Mouse (Mus musculus) CH12.LX (cell line): ENCODE results near the gene Tmem50a. TPM values are rescaled to one million over a fixed set of nuclear protein-coding genes. Genes with fewer than 3 reads are reported as not detected.

Source experiments
- DNase-seq: peaks from one replicate; pipeline ENCODE4 v3.0.0-alpha.2; 2013; ENCODE audit errors: extremely low read depth
- H3K27ac ChIP-seq: 2 replicates; pipeline ENCODE4 v1.5.1; 2012; ENCODE audit warnings: low read depth, mild to moderate bottlenecking, control low read depth, moderate library complexity; ENCODE audit not compliant: insufficient read depth
- H3K27me3 ChIP-seq: replicated peaks from 2 replicates; pipeline ENCODE3; 2012; ENCODE audit warnings: inconsistent platforms
- H3K36me3 ChIP-seq, 2 experiments: replicated peaks in 1 of 2; 2 replicates each; pipeline versions ENCODE3 to v1.6.1; 2012; ENCODE audit warnings: inconsistent platforms in 1 of 2, low read length in 1 of 2, mild to moderate bottlenecking in 1 of 2, mixed read lengths in 1 of 2, moderate library complexity in 1 of 2; ENCODE audit not compliant: control insufficient read depth in 1 of 2, insufficient read depth in 1 of 2
- H3K4me1 ChIP-seq, 2 experiments: 2 replicates each; pipeline ENCODE4 v1.6.1; 2012; ENCODE audit warnings: inconsistent platforms in 1 of 2, moderate library complexity in 1 of 2; ENCODE audit not compliant: insufficient read depth in 2 of 2, control insufficient read depth in 1 of 2
- H3K4me2 ChIP-seq: 2 replicates; pipeline ENCODE4 v1.6.1; 2012; ENCODE audit warnings: low read depth, mild to moderate bottlenecking, control low read depth; ENCODE audit not compliant: poor library complexity, insufficient read depth, severe bottlenecking
- H3K4me3 ChIP-seq, 3 experiments: fragments of 150-350 bp in 1 of 3; sonication (generic) in 1 of 3; replicated peaks in 1 of 3; 2 replicates each; pipeline versions ENCODE3 to v1.5.1; 2011 to 2012; ENCODE audit warnings: low read depth in 2 of 3, low read length in 2 of 3, mild to moderate bottlenecking in 2 of 3, moderate library complexity in 2 of 3, control low read depth in 1 of 3, improper control_type of control experiment in 1 of 3, inconsistent platforms in 1 of 3, mixed read lengths in 1 of 3; ENCODE audit not compliant: poor library complexity in 1 of 3
- H3K79me2 ChIP-seq: replicated peaks from 2 replicates; pipeline ENCODE4 v1.6.1; 2012; ENCODE audit warnings: mild to moderate bottlenecking, moderate library complexity; ENCODE audit not compliant: control insufficient read depth, poor library complexity, insufficient read depth, severe bottlenecking; ENCODE audit errors: extremely low read depth
- H3K9ac ChIP-seq: 2 replicates; pipeline ENCODE4 v1.6.1; 2012; ENCODE audit warnings: low read depth, mild to moderate bottlenecking, control low read depth, moderate library complexity; ENCODE audit not compliant: insufficient read depth
- H3K9me3 ChIP-seq: replicated peaks from 2 replicates; pipeline ENCODE3; 2012; ENCODE audit warnings: low read length, inconsistent platforms, mixed read lengths
- BHLHE40 ChIP-seq: IDR thresholded peaks from 2 replicates; pipeline ENCODE4 v1.6.1; 2011; ENCODE audit warnings: mild to moderate bottlenecking, low read depth, low read length, improper control_type of control experiment
- CHD1 ChIP-seq: IDR thresholded peaks from 2 replicates; pipeline ENCODE4 v1.6.1; 2012; ENCODE audit warnings: low read depth, low read length, improper control_type of control experiment, inconsistent platforms
- CTCF ChIP-seq, 2 experiments: IDR thresholded peaks in 1 of 2; conservative IDR thresholded peaks in 1 of 2; 2 replicates each; pipeline ENCODE4 v1.5.1; 2011 to 2012; ENCODE audit warnings: low read depth in 2 of 2, low read length in 2 of 2, improper control_type of control experiment in 1 of 2, inconsistent platforms in 1 of 2, mild to moderate bottlenecking in 1 of 2, moderate library complexity in 1 of 2
- E2F4 ChIP-seq: IDR thresholded peaks from 2 replicates; pipeline ENCODE4 v1.6.1; 2011; ENCODE audit warnings: low read depth, low read length, improper control_type of control experiment; ENCODE audit not compliant: insufficient replicate concordance
- ELF1 ChIP-seq: IDR thresholded peaks from 2 replicates; pipeline ENCODE4 v1.6.1; 2014; ENCODE audit warnings: low read depth, mild to moderate bottlenecking, inconsistent platforms, low read length, improper control_type of control experiment
- ETS1 ChIP-seq: conservative IDR thresholded peaks from 2 replicates; pipeline ENCODE4 v1.6.1; 2012; ENCODE audit warnings: low read depth, mild to moderate bottlenecking, inconsistent platforms, low read length, improper control_type of control experiment, moderate library complexity
- GABPA ChIP-seq: IDR thresholded peaks from 2 replicates; pipeline ENCODE4 v1.6.1; 2012; ENCODE audit warnings: low read depth, low read length, improper control_type of control experiment, inconsistent platforms; ENCODE audit not compliant: insufficient replicate concordance
- HCFC1 ChIP-seq: IDR thresholded peaks from 2 replicates; pipeline ENCODE4 v1.6.1; 2012; ENCODE audit warnings: low read depth, mild to moderate bottlenecking, inconsistent platforms, low read length, improper control_type of control experiment
- IRF4 ChIP-seq: IDR thresholded peaks from 2 replicates; pipeline ENCODE4 v1.6.1; 2014; ENCODE audit warnings: low read depth, mild to moderate bottlenecking, inconsistent platforms, low read length, improper control_type of control experiment
- KAT2A ChIP-seq: IDR thresholded peaks from 2 replicates; pipeline ENCODE4 v1.6.1; 2012; ENCODE audit warnings: low read length, improper control_type of control experiment, inconsistent platforms; ENCODE audit not compliant: insufficient replicate concordance
- MAZ ChIP-seq: IDR thresholded peaks from 2 replicates; pipeline ENCODE4 v1.6.1; 2012; ENCODE audit warnings: low read depth, mild to moderate bottlenecking, inconsistent platforms, low read length, improper control_type of control experiment, moderate library complexity
- MEF2A ChIP-seq: IDR thresholded peaks from 2 replicates; pipeline ENCODE4 v1.6.1; 2014; ENCODE audit warnings: low read depth, mild to moderate bottlenecking, inconsistent platforms, low read length, improper control_type of control experiment, borderline replicate concordance
- MYC ChIP-seq: IDR thresholded peaks from 2 replicates; pipeline ENCODE4 v1.6.1; 2011; ENCODE audit warnings: low read depth, mild to moderate bottlenecking, improper control_type of control experiment, low read length
- NELFE ChIP-seq: IDR thresholded peaks from 2 replicates; pipeline ENCODE4 v1.6.1; 2011; ENCODE audit warnings: low read depth, low read length, improper control_type of control experiment
- PAX5 ChIP-seq: IDR thresholded peaks from 2 replicates; pipeline ENCODE4 v1.6.1; 2012; ENCODE audit warnings: low read length, inconsistent platforms, mixed read lengths
- POLR2A ChIP-seq: IDR thresholded peaks from 2 replicates; pipeline ENCODE4 v1.6.1; 2011; ENCODE audit warnings: low read depth, mild to moderate bottlenecking, improper control_type of control experiment, low read length
- POLR2AphosphoS2 ChIP-seq: IDR thresholded peaks from 2 replicates; pipeline ENCODE4 v1.6.1; 2011; ENCODE audit warnings: low read depth, low read length, improper control_type of control experiment
- RAD21 ChIP-seq: IDR thresholded peaks from 2 replicates; pipeline ENCODE4 v1.6.1; 2011; ENCODE audit warnings: low read depth, mild to moderate bottlenecking, low read length, improper control_type of control experiment, moderate library complexity
- RCOR1 ChIP-seq: conservative IDR thresholded peaks from 2 replicates; pipeline ENCODE4 v1.6.1; 2012; ENCODE audit warnings: low read depth, mild to moderate bottlenecking, inconsistent platforms, low read length, improper control_type of control experiment
- SIN3A ChIP-seq: IDR thresholded peaks from 2 replicates; pipeline ENCODE4 v1.6.1; 2012; ENCODE audit warnings: low read length, improper control_type of control experiment, inconsistent platforms
- SMC3 ChIP-seq: IDR thresholded peaks from 2 replicates; pipeline ENCODE4 v1.6.1; 2011; ENCODE audit warnings: low read depth, low read length, improper control_type of control experiment
- USF2 ChIP-seq: conservative IDR thresholded peaks from 2 replicates; pipeline ENCODE4 v1.6.1; 2011; ENCODE audit warnings: low read depth, low read length, improper control_type of control experiment
- ZMIZ1 ChIP-seq: IDR thresholded peaks from 2 replicates; pipeline ENCODE4 v1.6.1; 2012; ENCODE audit warnings: low read depth, mild to moderate bottlenecking, inconsistent platforms, low read length, improper control_type of control experiment
- ZNF384 ChIP-seq: IDR thresholded peaks from 2 replicates; pipeline ENCODE4 v1.6.1; 2012; ENCODE audit warnings: low read depth, low read length, improper control_type of control experiment, inconsistent platforms
- dilution Hi-C: fragments of 300-500 bp; cut with MboI; formaldehyde crosslinking; loops from 2 replicates; pipeline ENCODE4 v1.14.3; 2020; ENCODE audit warnings: low sequenced_read_pairs; ENCODE audit not compliant: extremely low pct_unique_long_range_greater_than_20kb, extremely low pct_ligation_motif_present
- in situ Hi-C: fragments of 300-500 bp; cut with MboI; formaldehyde crosslinking; loops from 3 replicates; pipeline ENCODE4 v1.14.3; 2019; ENCODE audit warnings: low sequenced_read_pairs, low pct_ligation_motif_present, low pct_unique_long_range_greater_than_20kb, mixed read lengths
- polyA plus RNA-seq: library from polyadenylated mRNA; unstranded; fragments of >175 nt; gene quantifications from 2 replicates; pipeline ENCODE4 v1.2.1, GENCODE M21; 2012; ENCODE audit warnings: low read depth; ENCODE audit not compliant: insufficient read length
- total RNA-seq, 2 experiments: library from RNA; depleted of rRNA; stranded (reverse); fragments of 300-350 nt in 1 of 2; fragments of >200 nt in 1 of 2; gene quantifications; 2 replicates each; pipeline ENCODE4 v1.2.3; 2012 to 2014

Gene Tmem50a
- total and polyA plus RNA-seq, 3 experiments: 95.8 to 133 (median 131) TPM

DNA sequence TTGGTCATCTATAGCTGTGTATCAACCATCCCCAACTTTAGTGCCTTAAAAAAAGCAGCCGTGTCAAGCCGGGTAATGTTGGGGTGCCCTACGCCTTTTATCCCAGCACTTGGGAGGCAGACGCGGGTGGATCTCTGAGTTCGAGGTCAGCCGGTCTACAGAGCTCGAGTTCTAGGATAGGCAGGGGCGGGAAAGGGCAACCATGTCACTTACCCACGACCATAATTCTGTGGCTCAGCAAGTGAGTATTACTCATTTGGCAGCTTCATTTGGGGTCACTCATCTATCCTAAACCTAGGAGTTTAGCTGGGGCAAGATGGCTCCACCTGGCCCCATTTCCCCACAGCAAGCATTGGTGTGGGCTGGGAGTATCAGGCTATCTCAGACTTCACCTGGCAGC is 46.8 kb downstream of the Tmem50a start:
- H3K4me3 ChIP-seq: no peak overlapping the region
- no peaks in the 10 kb centered on the region for H3K36me3 ChIP-seq
- H3K4me2 ChIP-seq: no peak overlapping the region
- H3K79me2 ChIP-seq: no peaks in the 10 kb centered on the region
- no peak overlapping the region for H3K9ac ChIP-seq
- in situ Hi-C loops (no loop called here), dilution Hi-C loops (no loop called here)
- H3K4me1 ChIP-seq: peaks cover 0 to 18% of the 10 kb centered on the region in 2 experiments; a peak in 2 of 4 replicates
- H3K27me3 ChIP-seq: peaks cover 30% of the 10 kb centered on the region
- H3K9me3 ChIP-seq: no peaks in the 10 kb centered on the region
- H3K27ac ChIP-seq: no peak overlapping the region
- no peak for DNase-seq
- no peak for TF ChIP-seq RCOR1
- TF ChIP-seq HCFC1: no peak
- no peak for TF ChIP-seq RAD21
- TF ChIP-seq MAZ: no peak
- no peak for TF ChIP-seq USF2
- no peak for TF ChIP-seq POLR2A
- TF ChIP-seq ETS1: no peak
- TF ChIP-seq ZMIZ1: no peak
- TF ChIP-seq GABPA: no peak
- TF ChIP-seq IRF4: no peak
- TF ChIP-seq PAX5: no peak
- no peak for TF ChIP-seq SIN3A
- no peak for TF ChIP-seq KAT2A

DNA sequence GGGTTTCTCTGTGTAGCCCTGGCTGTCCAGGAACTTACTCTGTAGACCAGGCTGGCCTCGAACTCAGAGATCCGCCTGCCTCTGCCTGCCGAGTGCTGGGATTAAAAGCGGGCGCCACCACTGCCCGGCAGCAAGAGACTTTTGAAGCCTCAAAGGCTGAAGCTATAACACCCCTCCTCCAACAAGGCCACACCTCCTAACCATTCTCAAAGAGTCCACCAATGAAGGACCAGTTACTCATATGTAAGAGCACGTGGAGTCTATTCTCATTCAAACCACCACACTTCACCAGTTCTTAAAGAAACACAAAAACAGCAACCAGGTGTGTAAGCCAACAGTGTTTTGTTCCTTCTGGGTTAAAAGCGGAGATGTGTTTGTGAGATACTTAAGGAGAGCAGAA is 47.2 kb downstream of the Tmem50a start:
- Histone ChIP-seq H3K27ac (no peak overlapping the region), H3K4me2 (no peak overlapping the region), H3K27me3 (peaks cover 32% of the 10 kb centered on the region), H3K4me3 (no peak overlapping the region), H3K79me2 (no peaks in the 10 kb centered on the region), H3K36me3 (no peaks in the 10 kb centered on the region), H3K9me3 (no peaks in the 10 kb centered on the region), H3K9ac (no peak overlapping the region), H3K4me1 (peaks cover 0 to 18% of the 10 kb centered on the region in 2 experiments; a peak in 2 of 4 replicates)
- dilution Hi-C loops: no loop called here
- no peak for DNase-seq
- TF ChIP-seq E2F4 (no peak), BHLHE40 (no peak)
- in situ Hi-C loops: no loop called here

DNA sequence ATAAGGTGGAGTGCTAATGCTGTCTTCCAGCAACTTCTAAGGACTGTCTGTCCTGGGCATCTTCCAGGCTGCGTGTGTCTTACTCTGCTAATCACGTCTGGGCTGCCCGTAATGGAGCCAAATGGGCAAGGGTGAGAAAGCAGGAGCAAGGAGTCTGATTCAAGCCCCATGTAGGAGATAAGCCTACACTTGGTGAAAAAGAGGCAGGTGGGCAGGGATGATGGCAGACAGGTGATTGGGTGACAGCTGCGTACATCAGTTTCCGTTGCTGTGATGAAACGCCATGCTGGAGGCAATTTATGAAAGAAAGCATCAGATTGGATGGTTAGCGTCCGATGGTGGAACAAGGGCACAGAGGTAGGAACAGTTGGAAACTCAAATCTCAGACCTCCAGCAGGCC is 47.6 kb downstream of the Tmem50a start:
- no peak for TF ChIP-seq SMC3
- no peak for TF ChIP-seq CTCF (conservative IDR thresholded peaks at IDR 0.05 in 1 of 2, IDR thresholded peaks at IDR 0.05 in 1 of 2; ENCODE audit: low read depth in 2 of 2, low read length in 2 of 2)
- no peak for TF ChIP-seq MAZ
- TF ChIP-seq IRF4: no peak
- TF ChIP-seq ZNF384: no peak
- TF ChIP-seq POLR2AphosphoS2: no peak
- no peak for TF ChIP-seq PAX5
- no peak for TF ChIP-seq ELF1
- TF ChIP-seq E2F4: no peak
- no peak for TF ChIP-seq NELFE
- no peak for TF ChIP-seq MYC
- TF ChIP-seq GABPA: no peak
- TF ChIP-seq RCOR1: no peak
- TF ChIP-seq SIN3A: no peak
- TF ChIP-seq CHD1: no peak
- no peak for TF ChIP-seq MEF2A
- TF ChIP-seq ETS1: no peak
- TF ChIP-seq RAD21: no peak
- TF ChIP-seq, all 38 proteins: peak for 0
- in situ Hi-C loops (no loop called here), dilution Hi-C loops (no loop called here)
- no peaks in the 10 kb centered on the region for H3K36me3 ChIP-seq
- no peak overlapping the region for H3K9ac ChIP-seq
- no peak overlapping the region for H3K4me3 ChIP-seq
- H3K27me3 ChIP-seq: peaks cover 32% of the 10 kb centered on the region
- peaks cover 0 to 15% of the 10 kb centered on the region in 2 experiments; a peak in 2 of 4 replicates for H3K4me1 ChIP-seq
- no peaks in the 10 kb centered on the region for H3K9me3 ChIP-seq
- DNase-seq: no peak
- no peaks in the 10 kb centered on the region for H3K79me2 ChIP-seq
- no peak overlapping the region for H3K27ac ChIP-seq
- H3K4me2 ChIP-seq: no peak overlapping the region
